In genomic region chr9:88177575-88178254, GRCm38 (mm10) we compare ENCODE assay signal across 14 mouse cellular contexts.
DNase-seq lines count a peak whose midpoint lies in the region; ATAC-seq lines count a peak whose summit lies in the region.
"Had no signal": no experiment of that assay in that cellular context is flagged by ENCODE, and none has a peak within 500 bp of the region (broad histone marks: within the 10 kb centered on the region; RNA-seq: fewer than 3 reads in every experiment).

No protein-coding gene starts in this region.

- H3K27ac ChIP-seq in kidney, embryonic 15.5 days = no peak overlapping the region
- H3K27ac ChIP-seq in midbrain, embryonic 15.5 days = no peak overlapping the region
- H3K27ac ChIP-seq: embryonic facial prominence, embryonic 12.5 days; hindbrain, embryonic 15.5 days; limb, embryonic 15.5 days; midbrain, embryonic 12.5 days had no signal

- no peak for ATAC-seq in kidney, embryonic 15.5 days (replicated peaks; ENCODE audit: low FRiP score)
- no peak for ATAC-seq in CD4-positive, CD25-positive, alpha-beta regulatory T cell, adult 4 months
- ATAC-seq in midbrain, embryonic 15.5 days (replicated peaks) = no peak

- H3K27me3 ChIP-seq in kidney, embryonic 15.5 days = no peaks in the 10 kb centered on the region
- no peaks in the 10 kb centered on the region for H3K27me3 ChIP-seq in midbrain, embryonic 15.5 days (replicated peaks)
- H3K27me3 ChIP-seq: embryonic facial prominence, embryonic 12.5 days; hindbrain, embryonic 15.5 days; limb, embryonic 15.5 days; midbrain, embryonic 12.5 days had no signal

- intact Hi-C loops in heart, postnatal 25 days (cut with DNase I) = no loop called here

- no peak overlapping the region for H3K4me3 ChIP-seq in kidney, embryonic 15.5 days (replicated peaks)
- no peak overlapping the region for H3K4me3 ChIP-seq in midbrain, embryonic 15.5 days
- H3K4me3 ChIP-seq: embryonic facial prominence, embryonic 12.5 days; hindbrain, embryonic 15.5 days; limb, embryonic 15.5 days; midbrain, embryonic 12.5 days had no signal

- H3K36me3 ChIP-seq in kidney, embryonic 15.5 days = no peaks in the 10 kb centered on the region
- H3K36me3 ChIP-seq in midbrain, embryonic 15.5 days (replicated peaks) = no peaks in the 10 kb centered on the region
- H3K36me3 ChIP-seq: embryonic facial prominence, embryonic 12.5 days; hindbrain, embryonic 15.5 days; limb, embryonic 15.5 days; midbrain, embryonic 12.5 days had no signal

- no peak overlapping the region for H3K9ac ChIP-seq in kidney, embryonic 15.5 days
- H3K9ac ChIP-seq in midbrain, embryonic 15.5 days = no peak overlapping the region
- H3K9ac ChIP-seq: embryonic facial prominence, embryonic 12.5 days; hindbrain, embryonic 15.5 days; limb, embryonic 15.5 days; midbrain, embryonic 12.5 days had no signal

- no peak overlapping the region for H3K4me2 ChIP-seq in kidney, embryonic 15.5 days
- no peak overlapping the region for H3K4me2 ChIP-seq in midbrain, embryonic 15.5 days
- H3K4me2 ChIP-seq: embryonic facial prominence, embryonic 12.5 days; hindbrain, embryonic 15.5 days; limb, embryonic 15.5 days; midbrain, embryonic 12.5 days had no signal

- H3K4me1 ChIP-seq in kidney, embryonic 15.5 days = no peaks in the 10 kb centered on the region
- no peaks in the 10 kb centered on the region for H3K4me1 ChIP-seq in midbrain, embryonic 15.5 days
- H3K4me1 ChIP-seq: embryonic facial prominence, embryonic 12.5 days; hindbrain, embryonic 15.5 days; midbrain, embryonic 12.5 days had no signal

- no peaks in the 10 kb centered on the region for H3K9me3 ChIP-seq in kidney, embryonic 15.5 days (replicated peaks)
- no peaks in the 10 kb centered on the region for H3K9me3 ChIP-seq in midbrain, embryonic 15.5 days
- H3K9me3 ChIP-seq: embryonic facial prominence, embryonic 12.5 days; hindbrain, embryonic 15.5 days; limb, embryonic 15.5 days; midbrain, embryonic 12.5 days had no signal

- 70% methylated on average over 4 of the region's 4 CpGs for WGBS in kidney, embryonic 15.5 days
- WGBS in midbrain, embryonic 15.5 days = 80% methylated on average over 4 of the region's 4 CpGs

- peak; percentile 5 for DNase-seq in kidney, adult 9 months
- DNase-seq in cerebellum, adult 18-20 months = peak; percentile 47 to 55
- peak; percentile 1 for DNase-seq in gonadal fat pad, adult 2 months (ENCODE audit: low read depth)
- DNase-seq in heart, postnatal 25 days (ENCODE audit: low spot score) = peak; percentile 41
- DNase-seq in yolk sac, embryonic 10.5 days (ENCODE audit: low spot score) = no peak
- DNase-seq: adrenal gland, adult 8-10 months; lung, adult 2 months had no signal
